Mouse (Mus musculus): ENCODE data around the gene Mybpc2.

- no peak for TF ChIP-seq CTCF (IDR thresholded peaks at IDR 0.05; ENCODE audit: low read depth, low read length)
- TF ChIP-seq GATA2 (IDR thresholded peaks at IDR 0.05; ENCODE audit: borderline replicate concordance, low read depth, low read length): no peak
- no peak for TF ChIP-seq GATA1 (IDR thresholded peaks at IDR 0.05; ENCODE audit: borderline replicate concordance, low read length)
- TF ChIP-seq POLR2AphosphoS5 (IDR thresholded peaks at IDR 0.05; ENCODE audit: insufficient replicate concordance, low read depth, low read length): no peak
- no peak for TF ChIP-seq TAL1 (conservative IDR thresholded peaks at IDR 0.05; ENCODE audit: low read depth, low read length)
Observed at GRCm38 (mm10) chr7:44543071-44543470, 18.6 kb upstream of the Mybpc2 start.

All from G1E (cell line).